Mouse (Mus musculus): Measurements from ENCODE around the gene Vmn1r123. TPM values are rescaled to one million over a fixed set of nuclear protein-coding genes. Genes with fewer than 3 reads are reported as not detected.
"Not testable (repeated sequence)": the region's sequence is repeated elsewhere in the genome, so short reads cannot be mapped to it uniquely, and the experiment has no call there.

Vmn1r123 gene
- not detected in 2 replicates for polyA plus RNA-seq (2014; fragmentation: Nextera tagmentation; extraction: Ambion mirVana)

GRCm38 (mm10) chr7:21161885-21162284 is at the start of gene Vmn1r123:
Vmn1r123 (plus strand) TSS chr7:21162185.
- 10% methylated on average over 1 of the region's 3 CpGs for whole genome bisulfite sequencing
- not testable (repeated sequence) for DNase-seq (ENCODE audit: low spot score); ATAC-seq; H3K9me3 ChIP-seq (replicated peaks; ENCODE audit: control insufficient read depth, low read length); H3K27me3 ChIP-seq (replicated peaks; ENCODE audit: control insufficient read depth, insufficient read depth, low read length); H3K36me3 ChIP-seq (ENCODE audit: control insufficient read depth, insufficient read depth, low read length); H3K4me3 ChIP-seq (ENCODE audit: low read depth, low read length); H3K4me2 ChIP-seq (ENCODE audit: low read length); H3K4me1 ChIP-seq (ENCODE audit: control insufficient read depth, insufficient read depth, low read length); H3K9ac ChIP-seq (ENCODE audit: low read length); H3K27ac ChIP-seq (ENCODE audit: low read depth, low read length)

DNA sequence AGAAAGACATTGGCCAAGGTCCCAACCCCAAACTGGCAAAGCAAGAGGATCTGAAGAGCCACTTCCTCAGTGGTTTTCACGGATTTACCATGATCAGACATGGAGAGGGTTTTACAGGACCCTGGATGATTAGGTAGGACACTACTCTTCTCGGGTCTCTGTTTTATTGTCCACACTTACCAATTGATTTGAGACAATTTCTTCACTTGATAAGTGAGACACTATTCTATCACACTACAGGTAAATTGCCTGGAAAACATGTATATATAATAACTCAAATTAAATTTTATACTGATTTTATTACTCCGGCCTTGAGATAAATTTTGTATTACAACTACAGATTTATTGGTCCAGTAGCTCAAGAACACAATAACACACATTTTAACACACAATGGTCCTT is 28.0 kb upstream of the Vmn1r123 start, which contains the start of gene Vmn1r122:
Gene Vmn1r122, minus strand, starts transcription at position 101 of the 400 bp plus-strand sequence.
- H3K36me3 ChIP-seq (ENCODE audit: control insufficient read depth, insufficient read depth, low read length); H3K27ac ChIP-seq (ENCODE audit: low read depth, low read length); H3K9me3 ChIP-seq (replicated peaks; ENCODE audit: control insufficient read depth, low read length): not testable (repeated sequence)

DNA sequence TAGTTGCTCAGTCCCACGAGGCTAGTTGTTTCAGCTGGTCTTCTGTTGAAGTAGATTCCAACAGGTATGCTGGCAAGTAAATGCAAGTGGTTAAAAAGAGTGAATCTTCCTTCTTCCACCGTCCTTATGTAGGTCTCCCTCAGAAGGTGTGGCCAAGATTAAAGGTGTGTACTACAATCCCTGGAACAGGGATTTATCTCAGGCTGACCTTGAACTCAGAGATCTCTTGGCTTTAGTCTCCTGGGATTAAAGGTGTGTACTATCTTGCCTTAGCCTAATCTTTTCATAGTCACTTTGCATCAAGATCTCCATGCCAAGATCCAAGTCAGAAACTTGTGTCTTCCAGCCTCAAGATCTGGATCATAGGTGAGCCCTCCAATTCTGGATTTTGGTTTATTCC is 28.3 kb downstream of the Vmn1r123 start, which contains the start of gene Gm5157:
Gene Gm5157, minus strand, starts transcription at position 101 of the 400 bp plus-strand sequence.
- 44% methylated on average over 1 of the region's 2 CpGs for WGBS
- not testable (repeated sequence) for H3K36me3 ChIP-seq (ENCODE audit: control insufficient read depth, insufficient read depth, low read length); ATAC-seq; H3K27me3 ChIP-seq (replicated peaks; ENCODE audit: control insufficient read depth, insufficient read depth, low read length); H3K9me3 ChIP-seq (replicated peaks; ENCODE audit: control insufficient read depth, low read length); DNase-seq (ENCODE audit: low spot score); H3K4me1 ChIP-seq (ENCODE audit: control insufficient read depth, insufficient read depth, low read length); H3K9ac ChIP-seq (ENCODE audit: low read length); H3K27ac ChIP-seq (ENCODE audit: low read depth, low read length); H3K4me3 ChIP-seq (ENCODE audit: low read depth, low read length); H3K4me2 ChIP-seq (ENCODE audit: low read length)

More for the DNA sequence above, 28.0 kb upstream of the Vmn1r123 start, which contains the start of gene Vmn1r122:
- H3K4me2 ChIP-seq (ENCODE audit: low read length); H3K9ac ChIP-seq (ENCODE audit: low read length); ATAC-seq; DNase-seq (ENCODE audit: low spot score); H3K4me1 ChIP-seq (ENCODE audit: control insufficient read depth, insufficient read depth, low read length); H3K4me3 ChIP-seq (ENCODE audit: low read depth, low read length); H3K27me3 ChIP-seq (replicated peaks; ENCODE audit: control insufficient read depth, insufficient read depth, low read length): not testable (repeated sequence)
- WGBS: 62% methylated on average over 2 of the region's 3 CpGs

Other genes starting within 250 kb of the Vmn1r123 start
- not detected in 2 replicates for gene Vmn1r118, start 249.8 kb upstream of the Vmn1r123 start, polyA plus RNA-seq (2014; fragmentation: Nextera tagmentation; extraction: Ambion mirVana)
- not detected in 2 replicates for gene Vmn1r119, start 149.7 kb upstream of the Vmn1r123 start, polyA plus RNA-seq (2014; fragmentation: Nextera tagmentation; extraction: Ambion mirVana)
- gene Vmn1r120, start 108.4 kb upstream of the Vmn1r123 start, polyA plus RNA-seq (2014; fragmentation: Nextera tagmentation; extraction: Ambion mirVana): not detected in 2 replicates
- not detected in 2 replicates for gene Vmn1r121, start 63.7 kb upstream of the Vmn1r123 start, polyA plus RNA-seq (2014; fragmentation: Nextera tagmentation; extraction: Ambion mirVana)
- not detected in 2 replicates for gene Vmn1r122, start 28.1 kb upstream of the Vmn1r123 start, polyA plus RNA-seq (2014; fragmentation: Nextera tagmentation; extraction: Ambion mirVana)
- gene Gm5157, start 28.2 kb downstream of the Vmn1r123 start, polyA plus RNA-seq (2014; fragmentation: Nextera tagmentation; extraction: Ambion mirVana): not detected in 2 replicates
- not detected in 2 replicates for gene Vmn1r124, start 98.4 kb downstream of the Vmn1r123 start, polyA plus RNA-seq (2014; fragmentation: Nextera tagmentation; extraction: Ambion mirVana)
- not detected in 2 replicates for gene Vmn1r125, start 110.0 kb downstream of the Vmn1r123 start, polyA plus RNA-seq (2014; fragmentation: Nextera tagmentation; extraction: Ambion mirVana)
- not detected in 2 replicates for gene Vmn1r126, start 139.3 kb downstream of the Vmn1r123 start, polyA plus RNA-seq (2014; fragmentation: Nextera tagmentation; extraction: Ambion mirVana)
- not detected in 2 replicates for gene Vmn1r127, start 157.7 kb downstream of the Vmn1r123 start, polyA plus RNA-seq (2014; fragmentation: Nextera tagmentation; extraction: Ambion mirVana)
- not detected in 2 replicates for gene Vmn1r128, start 187.2 kb downstream of the Vmn1r123 start, polyA plus RNA-seq (2014; fragmentation: Nextera tagmentation; extraction: Ambion mirVana)
- not detected in 2 replicates for gene Vmn1r129, start 199.1 kb downstream of the Vmn1r123 start, polyA plus RNA-seq (2014; fragmentation: Nextera tagmentation; extraction: Ambion mirVana)

Data from forebrain, embryonic 14.5 days (tissue).